Mouse (Mus musculus) gastrocnemius, postnatal 4 days (tissue): Measurements from ENCODE around the gene Gpr176. TPM values are rescaled to one million over a fixed set of nuclear protein-coding genes. Genes with fewer than 3 reads are reported as not detected.

Source experiments
- DNase-seq, 2 experiments: peaks; one replicate each; pipeline ENCODE4 v3.0.0; 2021 to 2022; ENCODE audit warnings: low spot score in 2 of 2, mixed read lengths in 2 of 2
- microRNA-seq: library from miRNA; unstranded; fragments of <30 nt; microRNA quantifications from one replicate; pipeline ENCODE4 v1.2.0, GENCODE M21; 2021
- total RNA-seq, 2 experiments: library from RNA; stranded (reverse); gene quantifications; 2 replicates each; pipeline ENCODE4 v1.2.3; 2021

The Gpr176 gene
- total RNA-seq, 2 experiments from 2014 or later: 0.54 to 0.70 TPM

- peak; percentile 56 to 81 for DNase-seq
These were observed 127.3 kb downstream of the Gpr176 start for GRCm38 (mm10) chr2:118245914-118246313.

- DNase-seq: no peak
These were observed 137.0 kb downstream of the Gpr176 start for GRCm38 (mm10) chr2:118236196-118236595.

- DNase-seq: no peak
These were observed 137.6 kb downstream of the Gpr176 start for GRCm38 (mm10) chr2:118235614-118236013.

- DNase-seq: no peak
These were observed 142.7 kb downstream of the Gpr176 start for GRCm38 (mm10) chr2:118230544-118230943.

- DNase-seq: no peak
These were observed 144.6 kb downstream of the Gpr176 start for GRCm38 (mm10) chr2:118228486-118229079.

Small RNA genes within 50 kb of the gene (microRNA-seq; reads per million reads assigned to microRNA genes)
- gene Gm22800: not detected

Other genes starting within 250 kb of the Gpr176 start
- gene Fsip1, start 116.5 kb downstream of the Gpr176 start, total RNA-seq: not detected
- gene Eif2ak4, start 15.2 kb upstream of the Gpr176 start, total RNA-seq: 10 to 100 TPM; 11.0 to 11.6 TPM
- 100 to 1,000 TPM; 144 to 148 TPM for gene Srp14, start 106.3 kb upstream of the Gpr176 start, total RNA-seq
- 10 to 100 TPM; 20.5 to 22.9 TPM for gene Bmf, start 176.3 kb upstream of the Gpr176 start, total RNA-seq
- gene Bub1b, start 224.8 kb upstream of the Gpr176 start, total RNA-seq: 10 to 100 TPM; 21.1 to 23.3 TPM